Mouse (Mus musculus): ENCODE measurements around the gene Dpp6. TPM values are rescaled to one million over a fixed set of nuclear protein-coding genes. Genes with fewer than 3 reads are reported as not detected.

Gene Dpp6
- polyA plus RNA-seq, 1 experiment from 2014 or later = 21.4 TPM

DNA sequence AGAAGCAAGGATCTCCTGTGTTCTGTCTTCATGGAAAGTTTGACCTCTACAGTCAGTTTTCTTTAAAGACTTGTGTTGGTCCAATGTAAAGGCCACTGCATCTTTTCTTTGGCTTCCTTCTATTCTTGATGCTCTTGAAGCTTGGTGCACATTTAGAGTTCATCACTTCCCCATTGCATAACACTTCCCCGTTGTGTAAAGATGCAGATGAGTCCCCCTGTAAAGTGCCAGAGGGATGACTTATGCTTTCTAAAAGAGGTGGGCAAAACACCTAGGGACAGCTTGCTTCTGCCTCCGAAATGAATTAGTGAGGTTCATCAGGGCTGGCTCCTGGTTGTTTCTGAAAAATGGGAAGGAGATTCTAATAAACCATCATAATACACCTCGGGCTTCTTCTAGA lies 553.8 kb downstream of the Dpp6 start:
- Histone ChIP-seq H3K27ac (replicated peaks) (no peak overlapping the region), H3K9ac (replicated peaks) (no peak overlapping the region), H3K4me3 (no peak overlapping the region), H3K27me3 (no peaks in the 10 kb centered on the region), H3K36me3 (no peaks in the 10 kb centered on the region), H3K9me3 (no peaks in the 10 kb centered on the region), H3K4me1 (no peaks in the 10 kb centered on the region), H3K4me2 (replicated peaks) (no peak overlapping the region)
- WGBS = 83% methylated on average over 3 of the region's 3 CpGs
- no peak for ATAC-seq (ENCODE audit: low FRiP score, low read depth)

GRCm38 (mm10) chr5:27373931-27374330 lies 556.9 kb downstream of the Dpp6 start:
- H3K9ac ChIP-seq (replicated peaks) = no peak overlapping the region
- H3K27me3 ChIP-seq = no peaks in the 10 kb centered on the region
- no peaks in the 10 kb centered on the region for H3K9me3 ChIP-seq
- H3K4me1 ChIP-seq = no peaks in the 10 kb centered on the region
- H3K4me2 ChIP-seq (replicated peaks) = no peak overlapping the region
- 82% methylated on average over 1 of the region's 1 CpGs for WGBS
- no peak overlapping the region for H3K4me3 ChIP-seq
- no peak overlapping the region for H3K27ac ChIP-seq (replicated peaks)
- no peaks in the 10 kb centered on the region for H3K36me3 ChIP-seq
- no peak for ATAC-seq (ENCODE audit: low FRiP score, low read depth)

GRCm38 (mm10) chr5:27375841-27376240 lies 558.8 kb downstream of the Dpp6 start:
- Histone ChIP-seq H3K4me3 (no peak overlapping the region), H3K36me3 (no peaks in the 10 kb centered on the region), H3K27ac (replicated peaks) (no peak overlapping the region), H3K4me2 (replicated peaks) (no peak overlapping the region), H3K9ac (replicated peaks) (no peak overlapping the region), H3K4me1 (no peaks in the 10 kb centered on the region), H3K27me3 (no peaks in the 10 kb centered on the region), H3K9me3 (no peaks in the 10 kb centered on the region)
- no peak for ATAC-seq (ENCODE audit: low FRiP score, low read depth)
- 92% methylated on average over 3 of the region's 3 CpGs for WGBS

DNA sequence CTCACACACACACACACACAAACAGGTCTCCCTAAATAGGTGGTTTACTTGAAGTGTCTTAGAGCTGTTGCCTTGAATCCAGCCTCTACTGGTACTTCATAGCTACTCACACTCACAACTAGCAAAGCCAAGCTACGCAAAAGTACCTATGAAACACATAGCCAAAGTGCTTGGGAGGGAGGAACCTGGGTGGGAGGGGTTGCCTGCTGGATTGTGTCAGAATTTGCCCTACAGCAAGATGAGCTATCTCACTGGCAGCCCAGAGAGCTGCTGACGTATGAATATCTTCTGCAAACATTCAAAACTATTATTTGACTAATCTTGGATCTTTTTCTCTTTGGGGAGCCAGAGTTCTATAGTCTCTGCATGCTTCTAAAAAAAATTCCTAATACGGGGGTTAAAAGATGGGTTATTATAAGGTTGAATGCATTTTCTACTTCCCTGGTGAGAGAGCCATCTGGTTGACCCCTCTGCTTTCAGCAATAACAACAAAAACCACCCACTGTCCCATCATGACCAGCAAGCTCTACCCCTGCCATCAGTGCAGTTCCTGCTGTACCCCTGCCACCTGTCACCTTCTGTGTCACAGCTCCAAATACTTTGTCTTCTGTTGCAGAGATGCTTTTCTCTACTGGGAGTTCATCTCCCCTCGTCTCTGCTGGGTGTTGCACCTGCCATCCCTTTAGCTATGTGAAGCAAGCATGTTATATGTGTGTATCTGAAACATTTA lies 563.8 kb downstream of the Dpp6 start:
- Histone ChIP-seq H3K4me3 (no peak overlapping the region), H3K9ac (replicated peaks) (no peak overlapping the region), H3K9me3 (0 out of 2 replicates have a peak, but pooled peaks cover 3% of the 10 kb centered on the region), H3K4me2 (replicated peaks) (no peak overlapping the region), H3K36me3 (peaks cover 7% of the 10 kb centered on the region), H3K4me1 (no peaks in the 10 kb centered on the region), H3K27ac (replicated peaks) (no peak overlapping the region), H3K27me3 (no peaks in the 10 kb centered on the region)
- WGBS = 84% methylated on average over 4 of the region's 4 CpGs
- ATAC-seq (ENCODE audit: low FRiP score, low read depth) = no peak

- no peak for ATAC-seq (ENCODE audit: low FRiP score, low read depth)
- H3K9ac ChIP-seq (replicated peaks) = no peak overlapping the region
- no peaks in the 10 kb centered on the region for H3K36me3 ChIP-seq
- H3K4me2 ChIP-seq (replicated peaks) = no peak overlapping the region
- no peak overlapping the region for H3K27ac ChIP-seq (replicated peaks)
- no peak overlapping the region for H3K4me3 ChIP-seq
- 88% methylated on average over 3 of the region's 3 CpGs for WGBS
- 0 out of 2 replicates have a peak, but pooled peaks cover 7% of the 10 kb centered on the region for H3K4me1 ChIP-seq
- no peaks in the 10 kb centered on the region for H3K27me3 ChIP-seq
- no peaks in the 10 kb centered on the region for H3K9me3 ChIP-seq
Measured at GRCm38 (mm10) chr5:27398371-27398770, 581.4 kb downstream of the Dpp6 start.

GRCm38 (mm10) chr5:27399111-27399510 lies 582.1 kb downstream of the Dpp6 start:
- H3K4me2 ChIP-seq (replicated peaks) = no peak overlapping the region
- ATAC-seq (ENCODE audit: low FRiP score, low read depth) = no peak
- no peaks in the 10 kb centered on the region for H3K27me3 ChIP-seq
- 0 out of 2 replicates have a peak, but pooled peaks cover 7% of the 10 kb centered on the region for H3K4me1 ChIP-seq
- H3K9ac ChIP-seq (replicated peaks) = no peak overlapping the region
- H3K27ac ChIP-seq (replicated peaks) = no peak overlapping the region
- H3K9me3 ChIP-seq = no peaks in the 10 kb centered on the region
- H3K4me3 ChIP-seq = no peak overlapping the region
- no peaks in the 10 kb centered on the region for H3K36me3 ChIP-seq

GRCm38 (mm10) chr5:27402616-27403015 lies 585.6 kb downstream of the Dpp6 start:
- Histone ChIP-seq H3K9ac (replicated peaks) (no peak overlapping the region), H3K36me3 (no peaks in the 10 kb centered on the region), H3K27ac (replicated peaks) (no peak overlapping the region), H3K27me3 (no peaks in the 10 kb centered on the region), H3K4me1 (0 out of 2 replicates have a peak, but pooled peaks cover 7% of the 10 kb centered on the region), H3K4me2 (replicated peaks) (no peak overlapping the region), H3K4me3 (no peak overlapping the region), H3K9me3 (no peaks in the 10 kb centered on the region)
- 90% methylated on average over 1 of the region's 1 CpGs for WGBS
- no peak for ATAC-seq (ENCODE audit: low FRiP score, low read depth)

- H3K4me3 ChIP-seq = no peak overlapping the region
- no peak overlapping the region for H3K9ac ChIP-seq (replicated peaks)
- no peaks in the 10 kb centered on the region for H3K9me3 ChIP-seq
- no peaks in the 10 kb centered on the region for H3K27me3 ChIP-seq
- no peaks in the 10 kb centered on the region for H3K36me3 ChIP-seq
- no peak overlapping the region for H3K27ac ChIP-seq (replicated peaks)
- no peaks in the 10 kb centered on the region for H3K4me1 ChIP-seq
- 80% methylated on average over 7 of the region's 7 CpGs for WGBS
- H3K4me2 ChIP-seq (replicated peaks) = no peak overlapping the region
- ATAC-seq (ENCODE audit: low FRiP score, low read depth) = no peak
Measured at GRCm38 (mm10) chr5:27408854-27409253, 591.9 kb downstream of the Dpp6 start.

- no peak for ATAC-seq (ENCODE audit: low FRiP score, low read depth)
- Histone ChIP-seq H3K27ac (replicated peaks) (no peak overlapping the region), H3K4me1 (no peaks in the 10 kb centered on the region), H3K36me3 (no peaks in the 10 kb centered on the region), H3K9ac (replicated peaks) (no peak overlapping the region), H3K4me3 (no peak overlapping the region), H3K27me3 (no peaks in the 10 kb centered on the region), H3K4me2 (replicated peaks) (no peak overlapping the region), H3K9me3 (no peaks in the 10 kb centered on the region)
- WGBS = 71% methylated on average over 3 of the region's 3 CpGs
Measured at GRCm38 (mm10) chr5:27413023-27413422, 596.0 kb downstream of the Dpp6 start.

DNA sequence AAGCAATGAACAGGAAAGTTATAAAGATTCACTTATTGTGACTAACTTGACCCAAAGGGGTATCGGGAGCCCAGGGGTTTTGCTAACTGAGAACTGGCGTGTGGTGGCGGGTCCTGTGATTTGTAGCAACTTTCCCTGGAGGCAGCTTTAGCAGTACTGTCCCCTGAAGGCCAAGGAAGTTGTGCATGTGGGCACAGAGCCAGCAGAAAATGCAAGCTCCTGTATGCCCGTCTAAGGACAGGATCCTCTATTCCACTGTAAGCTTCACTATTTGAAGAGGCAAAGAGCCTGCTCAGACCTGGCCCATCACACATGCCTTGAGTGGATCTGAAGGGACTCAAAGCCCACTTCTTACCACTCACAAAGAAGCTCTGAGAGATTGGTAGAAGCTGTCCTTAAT lies 598.5 kb downstream of the Dpp6 start:
- no peak overlapping the region for H3K27ac ChIP-seq (replicated peaks)
- H3K4me1 ChIP-seq = no peaks in the 10 kb centered on the region
- H3K9ac ChIP-seq (replicated peaks) = no peak overlapping the region
- no peaks in the 10 kb centered on the region for H3K27me3 ChIP-seq
- WGBS = 85% methylated on average over 4 of the region's 4 CpGs
- H3K36me3 ChIP-seq = no peaks in the 10 kb centered on the region
- no peak for ATAC-seq (ENCODE audit: low FRiP score, low read depth)
- H3K4me2 ChIP-seq (replicated peaks) = no peak overlapping the region
- no peaks in the 10 kb centered on the region for H3K9me3 ChIP-seq
- H3K4me3 ChIP-seq = no peak overlapping the region

DNA sequence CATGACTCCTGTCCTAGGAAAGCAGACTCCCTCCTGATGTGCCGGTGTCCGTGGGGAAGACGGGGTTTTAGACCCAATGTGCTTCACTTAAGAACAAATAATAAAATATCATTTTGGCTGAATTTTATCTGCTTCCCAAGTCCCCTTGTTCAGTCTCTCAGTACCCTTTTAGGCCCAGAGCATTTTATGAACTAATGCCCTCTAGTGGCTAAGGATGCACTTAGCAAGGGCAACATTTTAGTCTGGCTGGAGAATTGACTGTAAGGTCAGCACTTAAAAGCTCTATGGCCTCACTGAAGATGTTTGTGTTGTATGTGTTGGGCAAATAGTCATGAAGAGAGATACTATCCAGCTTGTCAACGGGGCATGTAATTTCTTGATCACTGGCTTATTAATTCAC lies 599.6 kb downstream of the Dpp6 start:
- no peak overlapping the region for H3K27ac ChIP-seq (replicated peaks)
- no peak for ATAC-seq (ENCODE audit: low FRiP score, low read depth)

GRCm38 (mm10) chr5:27417398-27417797 lies 600.4 kb downstream of the Dpp6 start:
- H3K36me3 ChIP-seq = no peaks in the 10 kb centered on the region
- H3K9ac ChIP-seq (replicated peaks) = no peak overlapping the region
- no peak overlapping the region for H3K27ac ChIP-seq (replicated peaks)
- ATAC-seq (ENCODE audit: low FRiP score, low read depth) = no peak
- H3K9me3 ChIP-seq = no peaks in the 10 kb centered on the region
- 80% methylated on average over 7 of the region's 7 CpGs for WGBS
- no peaks in the 10 kb centered on the region for H3K4me1 ChIP-seq
- H3K4me3 ChIP-seq = no peak overlapping the region
- H3K27me3 ChIP-seq = no peaks in the 10 kb centered on the region
- no peak overlapping the region for H3K4me2 ChIP-seq (replicated peaks)

More for the DNA sequence above, 599.6 kb downstream of the Dpp6 start:
- Histone ChIP-seq H3K4me1 (no peaks in the 10 kb centered on the region), H3K36me3 (no peaks in the 10 kb centered on the region), H3K9ac (replicated peaks) (no peak overlapping the region), H3K4me3 (no peak overlapping the region), H3K9me3 (no peaks in the 10 kb centered on the region), H3K27me3 (no peaks in the 10 kb centered on the region), H3K4me2 (replicated peaks) (no peak overlapping the region)
- WGBS = 64% methylated on average over 4 of the region's 4 CpGs

- Histone ChIP-seq H3K9me3 (no peaks in the 10 kb centered on the region), H3K27ac (replicated peaks) (no peak overlapping the region), H3K27me3 (no peaks in the 10 kb centered on the region), H3K9ac (replicated peaks) (no peak overlapping the region), H3K4me2 (replicated peaks) (no peak overlapping the region), H3K4me1 (no peaks in the 10 kb centered on the region), H3K4me3 (no peak overlapping the region), H3K36me3 (no peaks in the 10 kb centered on the region)
- ATAC-seq (ENCODE audit: low FRiP score, low read depth) = no peak
- 83% methylated on average over 1 of the region's 1 CpGs for WGBS
Measured at GRCm38 (mm10) chr5:27418856-27419255, 601.9 kb downstream of the Dpp6 start.

All from midbrain, embryonic 12.5 days (tissue).